Mouse (Mus musculus) retina, postnatal 1 day (tissue): ENCODE measurements around the gene Lrfn5.

ENCODE experiments used
- DNase-seq: peaks from one replicate; pipeline ENCODE4 v3.0.0-alpha.2; 2012

Gene Lrfn5

DNA sequence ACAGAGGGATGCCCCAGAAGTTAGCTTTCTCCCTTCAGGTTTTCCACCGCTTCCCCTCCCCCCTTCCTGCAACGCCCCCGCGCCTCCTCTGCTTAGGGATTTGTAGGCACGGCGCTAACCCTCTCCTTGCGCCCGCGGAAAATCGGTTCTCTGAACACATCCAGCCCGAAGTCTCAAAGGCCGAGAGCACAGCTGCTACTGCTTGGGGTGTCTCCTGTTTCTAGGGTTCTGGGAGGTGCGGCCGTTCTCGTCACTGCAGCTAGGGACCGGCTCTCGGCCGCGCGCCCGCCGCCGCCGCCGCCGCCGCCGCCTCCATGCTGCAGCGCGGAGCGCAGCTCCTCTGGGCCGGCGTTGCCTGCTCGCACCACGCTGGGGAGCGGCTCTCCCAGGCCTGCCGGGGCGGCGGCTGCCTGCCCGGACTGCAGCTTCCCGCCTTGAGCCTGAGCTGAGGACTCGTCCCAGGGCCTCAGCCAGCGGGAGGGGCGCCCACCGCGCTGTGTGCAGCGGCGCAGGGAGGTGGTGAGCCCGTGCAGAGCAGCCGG, at the start of gene Lrfn5:
Lrfn5 (plus strand) TSS at position 322 of the 542 bp plus-strand sequence.
- DNase-seq: peak; percentile 83

DNA sequence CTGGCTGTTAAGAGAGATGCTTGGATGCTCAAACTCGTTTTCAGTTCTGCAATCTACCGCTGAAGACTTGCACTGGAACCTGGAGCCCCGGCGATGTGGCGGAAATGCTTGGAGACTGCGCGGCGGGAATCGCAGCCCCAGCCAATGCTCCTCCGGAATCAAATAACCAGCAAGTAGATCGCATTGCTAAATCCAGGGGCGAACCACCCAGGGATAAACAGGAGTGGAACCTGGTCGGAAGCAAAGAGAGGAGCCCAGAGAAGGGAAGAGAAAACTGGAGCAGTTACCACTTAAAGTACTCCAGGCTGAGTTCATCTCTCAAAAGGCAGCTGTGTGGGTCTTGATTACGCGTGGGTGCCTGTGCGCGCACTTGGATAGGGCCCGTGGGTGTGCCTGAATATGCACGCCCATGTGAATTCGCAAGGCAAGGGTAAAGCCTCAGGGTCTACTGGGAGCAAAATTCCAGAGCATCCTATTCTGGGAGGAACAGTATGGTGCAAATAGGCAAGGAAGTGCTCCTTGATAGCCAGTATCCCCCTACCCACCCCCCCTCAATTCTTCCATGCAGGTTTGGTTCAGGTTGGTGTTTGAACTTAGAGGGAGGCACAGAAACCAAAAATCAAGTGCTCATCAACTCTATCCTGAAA, 1.3 kb upstream of the Lrfn5 start:
- DNase-seq: peak; percentile 26

DNA sequence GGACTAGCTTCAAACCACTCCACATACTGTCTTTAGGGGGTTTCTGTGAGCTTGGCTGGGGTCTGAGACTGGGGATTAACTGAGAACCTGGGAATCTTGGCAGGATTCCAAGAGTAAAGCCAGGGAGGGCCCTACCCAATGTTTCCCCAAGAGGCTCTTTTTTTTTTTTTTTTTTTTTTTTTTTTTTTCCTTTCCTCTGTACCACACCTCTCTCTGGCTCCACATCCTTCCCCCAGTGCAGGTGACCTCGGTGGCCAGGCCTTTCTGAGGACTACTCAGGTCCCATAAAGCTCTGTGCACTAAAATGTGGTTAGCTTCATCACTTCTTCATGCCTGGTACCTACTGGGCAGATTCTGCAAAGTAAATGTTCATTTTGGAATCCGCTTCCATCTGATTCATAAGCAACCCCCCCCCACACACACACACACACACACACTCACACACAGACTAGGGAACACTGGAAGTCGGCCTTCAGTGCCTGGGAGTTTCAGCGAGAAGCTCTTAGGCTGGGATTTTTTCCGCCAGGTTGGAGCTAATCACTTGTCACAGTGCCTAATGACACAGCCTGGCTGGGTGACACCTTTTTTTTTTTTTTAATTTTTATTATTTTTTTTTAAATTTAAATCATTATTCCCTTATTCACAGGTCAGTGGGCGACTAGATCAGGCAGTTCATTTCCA, 662 bp upstream of the Lrfn5 start:
- DNase-seq: peak; percentile 69

DNA sequence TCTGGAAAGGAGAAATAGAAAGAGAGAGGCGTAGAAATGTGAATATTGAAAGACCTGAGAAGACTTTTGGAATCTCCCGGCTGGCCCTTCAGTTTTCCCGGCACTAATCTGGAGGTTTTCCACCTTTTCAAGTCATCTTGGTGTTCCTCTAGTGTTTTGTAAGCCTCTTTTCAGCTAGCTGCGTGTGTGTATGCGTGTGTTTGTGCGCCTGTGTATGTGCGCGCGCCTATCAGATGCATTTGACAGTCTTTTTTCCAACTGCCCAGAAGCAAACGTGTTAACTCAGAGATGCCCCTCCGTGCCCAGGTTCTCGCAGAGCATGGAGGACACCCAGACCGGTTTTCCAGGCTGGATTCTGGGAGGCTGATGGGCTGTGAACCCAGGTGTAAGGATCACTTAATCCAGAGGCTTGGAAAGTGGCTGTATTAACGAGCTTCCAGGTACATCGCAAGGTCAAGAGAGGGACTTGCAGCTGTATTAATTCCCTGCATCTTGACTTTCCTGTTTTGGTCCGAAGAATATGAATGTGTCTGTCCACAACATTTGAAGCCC, 757 bp downstream of the Lrfn5 start:
- peak; percentile 43 for DNase-seq

DNA sequence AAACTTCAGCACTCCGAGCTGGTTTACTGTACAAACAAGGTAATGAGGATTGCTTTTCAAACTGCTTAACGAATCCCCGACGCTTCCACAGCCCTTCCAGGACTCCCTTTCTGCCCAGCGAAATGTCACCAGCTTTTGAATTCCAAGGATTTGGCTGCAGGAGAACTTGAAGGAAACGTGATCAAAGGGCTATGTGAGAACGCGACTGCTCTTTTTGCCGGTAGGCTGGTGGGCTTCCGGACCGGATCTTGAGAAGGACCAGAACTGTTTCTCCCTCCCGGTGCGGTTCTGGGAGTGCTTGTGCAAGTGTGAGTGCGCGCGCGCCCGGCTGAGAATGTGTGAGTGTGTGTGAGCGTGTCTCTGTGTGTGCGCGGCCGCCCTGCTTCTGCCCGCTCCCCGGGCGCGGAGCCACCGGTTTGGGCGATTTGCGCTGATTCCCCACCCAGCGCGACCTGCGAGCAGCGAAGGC, 1.3 kb downstream of the Lrfn5 start:
- DNase-seq: peak; percentile 64

DNA sequence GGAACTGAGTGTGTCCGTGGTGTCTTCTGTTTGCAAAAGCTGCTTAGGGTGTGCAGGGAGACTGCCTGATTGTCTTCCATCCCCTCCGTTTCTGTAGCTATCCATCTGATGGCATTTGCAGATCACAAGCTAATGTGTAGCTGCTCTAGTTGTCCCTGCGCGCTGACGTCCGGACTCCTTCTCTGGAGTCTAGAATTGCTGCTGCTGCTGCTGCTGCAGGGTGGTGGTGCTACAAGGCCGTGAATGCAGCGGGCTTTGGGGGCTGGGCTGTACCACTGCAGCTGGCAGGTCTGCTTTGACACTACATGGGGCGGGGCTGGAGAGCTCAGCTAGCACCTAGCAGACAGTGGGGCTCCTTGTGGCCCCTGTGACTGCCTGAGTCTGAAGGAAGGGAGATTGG, 3.2 kb downstream of the Lrfn5 start:
- DNase-seq: peak; percentile 63

DNA sequence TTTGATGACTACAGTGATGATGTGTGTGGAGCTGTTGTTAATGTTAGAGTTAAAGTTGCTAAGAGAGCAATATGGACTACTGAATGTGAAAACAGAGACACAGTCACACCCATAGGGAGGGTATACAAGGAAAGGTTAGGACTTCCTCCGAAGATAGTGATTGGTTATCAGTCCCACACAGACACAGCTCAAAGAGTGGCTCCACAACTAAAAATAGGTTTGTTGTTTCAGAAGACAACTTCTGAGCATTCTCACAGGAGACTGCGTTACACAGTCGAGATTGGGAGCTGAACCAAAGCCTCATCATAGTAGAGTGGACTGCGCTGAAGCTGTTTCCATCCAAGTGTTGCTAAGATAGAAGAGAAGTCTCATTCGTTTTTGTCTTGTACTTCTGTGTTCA, 57.0 kb downstream of the Lrfn5 start:
- no peak for DNase-seq

DNA sequence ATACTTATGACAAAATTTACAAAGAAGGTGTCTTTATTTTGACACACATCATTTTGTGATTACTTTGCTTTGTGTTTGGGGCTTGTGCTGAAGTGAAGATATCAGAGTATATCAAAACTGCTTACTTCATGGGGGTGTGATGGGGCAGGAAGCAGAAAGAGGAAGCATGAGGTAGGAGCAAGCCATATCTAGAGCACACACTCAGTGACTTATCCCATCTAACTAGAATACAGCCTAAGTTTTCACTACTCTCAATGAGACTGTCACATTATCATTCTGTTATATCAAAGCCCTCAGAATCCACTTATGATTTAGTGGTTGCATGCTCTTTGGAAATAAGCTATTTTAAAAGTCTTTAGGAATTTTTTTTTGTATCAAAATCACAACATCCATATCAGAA, 77.4 kb downstream of the Lrfn5 start:
- no peak for DNase-seq

DNA sequence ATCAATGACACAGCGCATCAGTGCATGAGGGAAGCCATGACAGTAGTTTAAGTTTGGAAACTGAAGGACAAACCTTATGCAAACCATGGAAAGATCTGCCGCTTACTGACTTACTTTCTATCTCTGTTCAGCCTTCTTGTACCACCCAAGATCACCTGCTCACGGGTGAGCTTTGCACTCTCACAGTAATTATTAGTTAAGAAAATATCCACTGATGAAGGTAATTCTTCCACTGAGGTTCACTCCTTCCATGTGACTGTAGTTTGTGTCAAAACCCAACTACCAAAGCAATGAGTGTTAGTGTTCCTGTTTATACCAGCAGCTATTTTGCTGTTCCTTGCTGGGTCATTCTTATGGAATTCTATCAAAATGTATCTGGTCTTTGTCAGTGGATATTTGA, 84.9 kb downstream of the Lrfn5 start:
- DNase-seq: no peak

DNA sequence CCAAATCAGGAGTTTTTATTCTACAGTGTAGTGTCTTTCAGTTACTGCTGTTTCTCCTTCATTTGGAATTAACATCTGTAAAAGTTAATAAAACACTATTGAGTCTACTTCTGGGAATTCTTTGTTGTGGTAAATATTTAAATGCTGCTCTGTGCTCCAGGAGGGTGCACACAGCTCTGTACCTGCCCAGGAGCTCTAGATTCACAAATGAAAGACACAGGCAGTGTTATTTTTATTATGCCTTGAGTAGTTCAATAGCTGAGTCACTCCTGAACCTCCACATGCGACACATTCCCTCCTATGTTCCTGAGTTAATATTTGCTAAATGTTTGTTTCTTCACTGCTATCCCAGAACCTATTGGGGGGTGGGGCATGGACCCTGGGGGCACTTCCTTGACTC, 87.1 kb downstream of the Lrfn5 start:
- DNase-seq: no peak

DNA sequence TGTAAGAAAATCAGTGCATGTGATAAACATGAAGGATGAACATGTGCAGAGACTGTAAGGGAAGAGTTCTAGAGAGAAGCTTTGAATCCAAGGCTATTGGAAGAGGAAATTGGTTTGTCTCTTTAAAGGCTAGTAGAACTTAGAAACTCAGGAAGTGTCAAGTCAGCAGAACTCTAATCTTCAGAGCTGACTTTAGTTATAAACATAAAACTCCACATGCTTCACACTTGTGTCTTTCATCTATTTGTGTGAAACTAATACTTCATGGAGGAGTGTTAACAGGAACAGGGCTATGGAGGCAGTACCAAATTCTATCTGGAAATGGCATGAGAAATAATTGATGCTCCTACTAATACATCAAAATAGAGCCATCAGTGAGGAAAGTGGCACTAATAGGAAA, 101.6 kb downstream of the Lrfn5 start:
- no peak for DNase-seq

DNA sequence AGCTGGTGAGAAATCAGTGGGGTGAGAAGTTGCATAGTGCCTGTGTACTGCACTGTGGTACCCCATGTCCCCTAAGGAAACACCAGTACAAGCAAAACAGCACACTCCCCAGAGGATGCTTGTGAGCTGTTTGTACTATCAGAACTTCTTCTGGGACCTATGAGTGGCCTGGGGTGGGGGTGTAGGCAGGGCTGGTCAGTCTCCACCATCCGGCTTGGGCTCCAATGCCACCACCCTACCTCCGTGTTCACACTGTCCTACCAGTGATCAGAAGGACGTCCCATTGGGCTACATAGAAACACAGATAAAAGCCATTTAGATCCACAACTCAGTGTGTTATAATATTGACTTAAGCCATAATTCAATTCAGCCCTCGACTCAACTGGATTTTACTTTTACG, 131.4 kb downstream of the Lrfn5 start:
- DNase-seq: no peak

DNA sequence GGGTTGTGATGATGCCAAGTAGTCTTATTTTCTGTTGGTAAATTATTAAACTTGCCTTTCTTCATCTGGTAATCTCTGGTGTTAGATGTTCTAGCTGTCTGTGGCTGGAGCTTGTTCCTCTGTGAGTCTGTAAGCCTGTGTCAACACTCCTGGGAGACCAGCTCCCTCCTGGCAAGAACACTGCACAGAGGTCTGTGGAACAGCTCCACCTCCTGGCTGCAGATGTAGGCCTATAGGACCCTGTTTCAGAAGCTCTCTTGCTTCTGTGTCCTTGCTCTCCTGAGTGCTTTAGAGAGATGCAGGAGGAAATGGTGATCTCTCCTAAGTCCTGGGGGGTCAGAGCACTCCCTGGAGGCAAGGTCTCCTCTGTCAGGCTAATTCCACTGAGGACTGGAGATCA, 200.2 kb downstream of the Lrfn5 start:
- peak; percentile 1 for DNase-seq

DNA sequence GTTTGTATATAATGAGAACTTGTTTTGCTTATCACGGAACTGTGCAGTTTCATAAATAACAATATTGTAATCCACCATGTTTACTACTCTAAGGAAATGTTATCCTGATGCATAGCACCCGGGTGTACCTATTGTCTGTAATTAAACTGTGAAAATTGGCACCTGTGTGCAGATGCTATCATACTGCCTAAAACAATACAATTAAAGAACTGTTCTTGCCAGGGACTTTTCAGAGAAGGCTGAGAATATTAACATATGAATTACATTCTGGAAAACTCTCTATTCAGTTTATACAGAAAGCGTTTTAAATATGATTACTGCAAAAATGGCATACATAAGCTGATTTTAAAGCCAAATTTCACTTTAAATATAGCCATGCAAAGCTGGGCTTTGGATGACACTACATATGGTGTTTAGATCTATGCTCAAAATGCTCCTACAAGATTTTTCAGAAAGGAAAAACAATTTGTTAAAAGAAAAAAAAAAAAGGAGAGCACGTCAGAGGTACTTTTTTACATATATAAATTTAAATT, 284.2 kb downstream of the Lrfn5 start:
- DNase-seq: no peak

DNA sequence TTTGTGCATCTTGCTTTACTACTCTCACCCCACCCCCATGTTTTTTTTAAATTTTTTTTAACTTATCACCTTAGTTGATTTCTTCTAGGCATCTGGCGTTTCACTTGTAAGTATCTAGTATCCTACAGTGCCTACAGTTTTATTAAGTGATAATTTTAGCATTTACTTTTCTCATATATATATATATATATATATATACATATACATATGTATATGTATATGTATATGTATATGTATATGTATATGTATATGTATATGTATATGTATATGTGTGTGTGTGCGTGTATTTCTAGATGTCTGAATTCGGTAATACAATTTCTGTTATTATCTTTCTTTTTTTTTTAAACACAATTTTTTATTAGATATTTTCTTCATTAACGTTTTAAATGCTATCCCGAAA, 300.7 kb downstream of the Lrfn5 start:
- no peak for DNase-seq

DNA sequence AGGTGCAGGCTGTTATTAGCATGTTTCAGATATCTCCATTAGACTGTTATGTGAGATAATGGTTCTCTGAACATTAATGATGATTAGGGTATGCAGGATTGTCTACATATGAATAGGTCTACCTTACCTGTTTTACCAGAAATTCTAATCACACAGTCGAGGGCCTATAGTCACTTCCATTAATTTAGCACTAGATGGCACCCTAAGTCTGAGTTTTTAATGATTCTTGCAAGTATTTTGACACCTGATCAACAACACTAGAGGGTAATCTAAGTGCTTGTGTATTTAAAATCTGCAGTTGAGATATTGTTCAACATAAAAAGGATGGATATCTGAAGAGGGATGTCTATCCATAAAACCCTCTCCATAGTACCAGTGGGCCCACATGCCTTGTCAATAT, 303.4 kb downstream of the Lrfn5 start:
- peak; percentile 7 for DNase-seq

DNA sequence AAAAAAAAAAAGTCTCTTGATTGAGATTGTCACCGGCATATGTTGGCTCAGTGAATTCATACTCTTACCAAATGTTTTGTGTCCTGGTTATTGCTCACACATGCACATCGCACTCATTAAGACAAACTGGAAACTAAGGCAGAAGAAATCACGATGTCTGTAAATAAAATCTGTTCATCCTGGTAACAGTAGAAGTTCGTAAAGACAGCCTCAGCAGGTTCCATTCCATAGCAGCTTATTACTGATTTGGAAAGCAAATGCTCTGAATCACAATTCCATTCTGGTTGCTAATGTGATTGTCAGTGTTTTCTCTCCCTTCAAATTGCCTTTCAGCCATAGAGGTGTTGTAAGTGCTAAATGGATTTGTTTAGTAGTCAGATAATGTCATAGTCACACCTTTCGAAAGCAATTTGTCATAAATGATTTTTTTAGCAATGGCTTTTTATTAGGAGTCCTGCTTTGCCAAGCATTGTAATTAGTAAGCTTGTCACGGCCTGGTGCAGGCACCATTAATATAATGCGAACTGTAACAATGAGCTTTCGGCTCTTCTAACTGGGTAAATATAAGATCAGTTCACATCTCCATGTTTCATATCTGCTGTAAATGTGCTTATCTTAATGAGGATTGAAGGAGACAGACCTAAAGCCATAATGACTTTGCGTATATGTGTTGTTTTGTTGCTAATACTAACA, 319.8 kb downstream of the Lrfn5 start:
- DNase-seq: no peak

DNA sequence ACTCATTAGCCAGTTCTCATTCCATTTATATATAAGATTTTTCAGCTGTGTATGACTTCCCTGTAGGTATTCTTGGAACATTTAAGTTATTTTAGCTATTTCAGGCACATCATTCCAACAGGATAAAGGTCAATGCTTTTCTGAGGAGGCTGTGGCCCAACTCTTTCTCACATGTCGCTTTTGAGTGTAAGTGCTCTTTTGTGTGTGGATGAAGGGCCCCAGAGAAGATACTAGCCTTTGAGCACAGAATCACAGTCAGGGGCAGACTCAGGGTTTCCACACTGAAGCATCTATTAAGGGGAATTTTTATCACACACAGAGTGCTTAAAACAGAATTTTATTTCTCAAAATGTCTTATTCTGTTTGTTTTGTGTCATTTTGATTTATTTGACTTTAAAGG, 331.2 kb downstream of the Lrfn5 start:
- DNase-seq: no peak
